Mouse (Mus musculus): Measurements from ENCODE around the gene 4930519G04Rik. TPM values are rescaled to one million over a fixed set of nuclear protein-coding genes. Genes with fewer than 3 reads are reported as not detected.

4930519G04Rik gene
- polyA plus RNA-seq, 1 experiment from 2014 or later, result not detected

GRCm38 (mm10) chr5:114851565-114852236 is 1.8 kb upstream of the 4930519G04Rik start:
- Histone ChIP-seq H3K4me2 (replicated peaks; ENCODE audit: low read depth) (no peak overlapping the region), H3K27ac (replicated peaks) (no peak overlapping the region), H3K9ac (ENCODE audit: low read length) (no peak overlapping the region), H3K27me3 (ENCODE audit: control insufficient read depth, insufficient read depth, low read length) (no peaks in the 10 kb centered on the region), H3K4me3 (ENCODE audit: low read depth, low read length) (no peak overlapping the region), H3K9me3 (ENCODE audit: control insufficient read depth, low read length) (no peaks in the 10 kb centered on the region), H3K36me3 (ENCODE audit: control insufficient read depth, insufficient read depth, low read length) (no peaks in the 10 kb centered on the region), H3K4me1 (replicated peaks; ENCODE audit: control insufficient read depth, insufficient read depth) (no peaks in the 10 kb centered on the region)
- TF ChIP-seq EP300 (optimal IDR thresholded peaks at IDR 0.05) (no peak), CTCF (IDR thresholded peaks at IDR 0.05; ENCODE audit: low read depth) (no peak)
- 83% methylated on average over 20 of the region's 20 CpGs for WGBS
- ATAC-seq (ENCODE audit: low FRiP score, low TSS enrichment) (no peak), DNase-seq (ENCODE audit: low spot score) (no peak)

GRCm38 (mm10) chr5:114858582-114858981 is 5.1 kb downstream of the 4930519G04Rik start, which contains the start of gene Gm9936:
Gene Gm9936, minus strand, starts transcription at chr5:114858682.
- TF ChIP-seq CTCF (IDR thresholded peaks at IDR 0.05; ENCODE audit: low read depth), result no peak
- no peak for TF ChIP-seq EP300 (optimal IDR thresholded peaks at IDR 0.05)

GRCm38 (mm10) chr5:114859253-114859652 is 5.8 kb downstream of the 4930519G04Rik start:
- Histone ChIP-seq H3K4me3 (ENCODE audit: low read depth, low read length) (peak overlapping the region; percentile 15; the same call in 1 of the 2 replicates), H3K9ac (ENCODE audit: low read length) (no peak overlapping the region), H3K36me3 (ENCODE audit: control insufficient read depth, insufficient read depth, low read length) (no peaks in the 10 kb centered on the region), H3K9me3 (ENCODE audit: control insufficient read depth, low read length) (no peaks in the 10 kb centered on the region), H3K4me1 (replicated peaks; ENCODE audit: control insufficient read depth, insufficient read depth) (no peaks in the 10 kb centered on the region), H3K27me3 (ENCODE audit: control insufficient read depth, insufficient read depth, low read length) (peaks cover 3% of the 10 kb centered on the region; the same call in 1 of the 2 replicates), H3K27ac (replicated peaks) (no peak overlapping the region), H3K4me2 (replicated peaks; ENCODE audit: low read depth) (peak overlapping the region; percentile 44)
- no peak for TF ChIP-seq EP300 (optimal IDR thresholded peaks at IDR 0.05)
- TF ChIP-seq CTCF (IDR thresholded peaks at IDR 0.05; ENCODE audit: low read depth), result peak; percentile 91
- WGBS, result 3% methylated on average over 18 of the region's 18 CpGs
- peak; percentile 66 for ATAC-seq (ENCODE audit: low FRiP score, low TSS enrichment)
- DNase-seq (ENCODE audit: low spot score), result peak; percentile 83

More at GRCm38 (mm10) chr5:114858582-114858981, 5.1 kb downstream of the 4930519G04Rik start, which contains the start of gene Gm9936:
- Histone ChIP-seq H3K27ac (replicated peaks) (no peak within 1 kb of the TSS), H3K4me2 (replicated peaks; ENCODE audit: low read depth) (peak within 1 kb of the TSS; percentile 44), H3K4me1 (replicated peaks; ENCODE audit: control insufficient read depth, insufficient read depth) (no peaks in the 10 kb centered on the region), H3K4me3 (ENCODE audit: low read depth, low read length) (peak within 1 kb of the TSS; percentile 15; the same call in 1 of the 2 replicates), H3K9me3 (ENCODE audit: control insufficient read depth, low read length) (no peaks in the 10 kb centered on the region), H3K36me3 (ENCODE audit: control insufficient read depth, insufficient read depth, low read length) (no peaks in the 10 kb centered on the region), H3K9ac (ENCODE audit: low read length) (no peak within 1 kb of the TSS), H3K27me3 (ENCODE audit: control insufficient read depth, insufficient read depth, low read length) (peaks cover 3% of the 10 kb centered on the region; the same call in 1 of the 2 replicates)
- no peak for ATAC-seq (ENCODE audit: low FRiP score, low TSS enrichment)
- no peak for DNase-seq (ENCODE audit: low spot score)
- WGBS, result 77% methylated on average over 12 of the region's 12 CpGs

- Histone ChIP-seq H3K36me3 (ENCODE audit: control insufficient read depth, insufficient read depth, low read length) (no peaks in the 10 kb centered on the region), H3K4me1 (replicated peaks; ENCODE audit: control insufficient read depth, insufficient read depth) (no peaks in the 10 kb centered on the region), H3K9me3 (ENCODE audit: control insufficient read depth, low read length) (no peaks in the 10 kb centered on the region), H3K27ac (replicated peaks) (no peak overlapping the region), H3K9ac (ENCODE audit: low read length) (no peak overlapping the region), H3K27me3 (ENCODE audit: control insufficient read depth, insufficient read depth, low read length) (peaks cover 3% of the 10 kb centered on the region; the same call in 1 of the 2 replicates), H3K4me3 (ENCODE audit: low read depth, low read length) (no peak overlapping the region), H3K4me2 (replicated peaks; ENCODE audit: low read depth) (no peak overlapping the region)
- no peak for TF ChIP-seq CTCF (IDR thresholded peaks at IDR 0.05; ENCODE audit: low read depth)
- no peak for TF ChIP-seq EP300 (optimal IDR thresholded peaks at IDR 0.05)
- ATAC-seq (ENCODE audit: low FRiP score, low TSS enrichment), result no peak
- no peak for DNase-seq (ENCODE audit: low spot score)
- 47% methylated on average over 6 of the region's 6 CpGs for WGBS
These were observed 8.3 kb downstream of the 4930519G04Rik start for GRCm38 (mm10) chr5:114861730-114862129.

GRCm38 (mm10) chr5:114864813-114865212 is 11.3 kb downstream of the 4930519G04Rik start:
- H3K4me3 ChIP-seq (ENCODE audit: low read depth, low read length), result no peak overlapping the region
- H3K9ac ChIP-seq (ENCODE audit: low read length), result no peak overlapping the region
- no peak overlapping the region for H3K27ac ChIP-seq (replicated peaks)
- DNase-seq (ENCODE audit: low spot score) (no peak), ATAC-seq (ENCODE audit: low FRiP score, low TSS enrichment) (no peak)
- H3K4me2 ChIP-seq (replicated peaks; ENCODE audit: low read depth), result no peak overlapping the region
- WGBS, result 85% methylated on average over 7 of the region's 7 CpGs
- no peaks in the 10 kb centered on the region for H3K36me3 ChIP-seq (ENCODE audit: control insufficient read depth, insufficient read depth, low read length)
- no peaks in the 10 kb centered on the region for H3K27me3 ChIP-seq (ENCODE audit: control insufficient read depth, insufficient read depth, low read length)
- H3K4me1 ChIP-seq (replicated peaks; ENCODE audit: control insufficient read depth, insufficient read depth), result no peaks in the 10 kb centered on the region
- peaks cover 4% of the 10 kb centered on the region; the same call in 1 of the 2 replicates for H3K9me3 ChIP-seq (ENCODE audit: control insufficient read depth, low read length)
- TF ChIP-seq CTCF (IDR thresholded peaks at IDR 0.05; ENCODE audit: low read depth), result no peak
- TF ChIP-seq EP300 (optimal IDR thresholded peaks at IDR 0.05), result no peak

- no peak for ATAC-seq (ENCODE audit: low FRiP score, low TSS enrichment)
- no peak overlapping the region for H3K27ac ChIP-seq (replicated peaks)
- WGBS, result 87% methylated on average over 12 of the region's 12 CpGs
These were observed 11.8 kb downstream of the 4930519G04Rik start for GRCm38 (mm10) chr5:114865279-114865678.

More at GRCm38 (mm10) chr5:114865279-114865678, 11.8 kb downstream of the 4930519G04Rik start:
- TF ChIP-seq EP300 (optimal IDR thresholded peaks at IDR 0.05) (no peak), CTCF (IDR thresholded peaks at IDR 0.05; ENCODE audit: low read depth) (no peak)
- Histone ChIP-seq H3K36me3 (ENCODE audit: control insufficient read depth, insufficient read depth, low read length) (no peaks in the 10 kb centered on the region), H3K9ac (ENCODE audit: low read length) (no peak overlapping the region), H3K4me1 (replicated peaks; ENCODE audit: control insufficient read depth, insufficient read depth) (no peaks in the 10 kb centered on the region), H3K4me3 (ENCODE audit: low read depth, low read length) (no peak overlapping the region), H3K27me3 (ENCODE audit: control insufficient read depth, insufficient read depth, low read length) (no peaks in the 10 kb centered on the region), H3K4me2 (replicated peaks; ENCODE audit: low read depth) (no peak overlapping the region), H3K9me3 (ENCODE audit: control insufficient read depth, low read length) (peaks cover 4% of the 10 kb centered on the region; the same call in 1 of the 2 replicates)
- DNase-seq (ENCODE audit: low spot score), result no peak

Measured in stomach, postnatal 0 days (tissue).